Mouse (Mus musculus): Measurements from ENCODE around the gene Pbx3. TPM values are rescaled to one million over a fixed set of nuclear protein-coding genes. Genes with fewer than 3 reads are reported as not detected.

Gene Pbx3
- polyA plus RNA-seq, 1 experiment, result 16.2 TPM

GRCm38 (mm10) chr2:34153336-34153735, 219.6 kb downstream of the Pbx3 start:
- H3K36me3 ChIP-seq (ENCODE audit: control insufficient read depth, insufficient read depth, low read length, poor library complexity, severe bottlenecking), result no peaks in the 10 kb centered on the region
- H3K4me3 ChIP-seq (ENCODE audit: low read depth, low read length), result no peak overlapping the region
- TF ChIP-seq EP300 (IDR thresholded peaks at IDR 0.05; ENCODE audit: insufficient read depth, low read depth, low read length) (no peak), CTCF (IDR thresholded peaks at IDR 0.05; ENCODE audit: low read depth, low read length) (no peak), POLR2A (IDR thresholded peaks at IDR 0.05; ENCODE audit: insufficient read depth, low read length) (no peak)
- no peaks in the 10 kb centered on the region for H3K9me3 ChIP-seq (replicated peaks; ENCODE audit: control insufficient read depth, insufficient read depth, low read length, poor library complexity, severe bottlenecking)
- no peaks in the 10 kb centered on the region for H3K27me3 ChIP-seq (ENCODE audit: control insufficient read depth, insufficient read depth, low read length, poor library complexity, severe bottlenecking)
- H3K4me1 ChIP-seq (ENCODE audit: control insufficient read depth, insufficient read depth, low read length), result peaks cover 11% of the 10 kb centered on the region
- H3K9ac ChIP-seq (ENCODE audit: low read depth, poor library complexity, severe bottlenecking), result no peak overlapping the region
- H3K27ac ChIP-seq (ENCODE audit: insufficient read depth, low read length), result no peak overlapping the region

DNA sequence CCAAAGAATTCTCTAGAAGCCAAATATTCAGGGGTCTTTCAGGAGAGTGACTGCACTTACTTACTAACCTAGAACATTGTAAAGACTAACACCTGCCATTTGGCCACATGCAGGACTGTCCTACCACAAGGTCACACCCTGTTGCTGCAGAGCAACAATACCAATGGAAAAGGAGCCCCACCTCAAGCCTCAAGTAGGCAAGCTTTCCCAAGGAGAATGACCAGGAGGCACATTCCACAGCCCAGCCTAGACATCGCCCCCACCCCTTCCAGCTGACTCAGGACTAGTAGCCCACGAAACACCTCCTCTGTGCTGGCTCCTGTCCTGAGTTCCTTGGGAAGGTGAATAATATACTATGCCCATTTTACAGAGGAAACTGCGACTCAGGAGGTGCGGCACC, 222.4 kb downstream of the Pbx3 start:
- Histone ChIP-seq H3K36me3 (ENCODE audit: control insufficient read depth, insufficient read depth, low read length, poor library complexity, severe bottlenecking) (no peaks in the 10 kb centered on the region), H3K9me3 (replicated peaks; ENCODE audit: control insufficient read depth, insufficient read depth, low read length, poor library complexity, severe bottlenecking) (no peaks in the 10 kb centered on the region), H3K27ac (ENCODE audit: insufficient read depth, low read length) (no peak overlapping the region), H3K9ac (ENCODE audit: low read depth, poor library complexity, severe bottlenecking) (no peak overlapping the region), H3K4me1 (ENCODE audit: control insufficient read depth, insufficient read depth, low read length) (peaks cover 11% of the 10 kb centered on the region), H3K4me3 (ENCODE audit: low read depth, low read length) (no peak overlapping the region), H3K27me3 (ENCODE audit: control insufficient read depth, insufficient read depth, low read length, poor library complexity, severe bottlenecking) (no peaks in the 10 kb centered on the region)
- peak; percentile 87 for TF ChIP-seq EP300 (IDR thresholded peaks at IDR 0.05; ENCODE audit: insufficient read depth, low read depth, low read length)
- TF ChIP-seq CTCF (IDR thresholded peaks at IDR 0.05; ENCODE audit: low read depth, low read length), result no peak
- no peak for TF ChIP-seq POLR2A (IDR thresholded peaks at IDR 0.05; ENCODE audit: insufficient read depth, low read length)

DNA sequence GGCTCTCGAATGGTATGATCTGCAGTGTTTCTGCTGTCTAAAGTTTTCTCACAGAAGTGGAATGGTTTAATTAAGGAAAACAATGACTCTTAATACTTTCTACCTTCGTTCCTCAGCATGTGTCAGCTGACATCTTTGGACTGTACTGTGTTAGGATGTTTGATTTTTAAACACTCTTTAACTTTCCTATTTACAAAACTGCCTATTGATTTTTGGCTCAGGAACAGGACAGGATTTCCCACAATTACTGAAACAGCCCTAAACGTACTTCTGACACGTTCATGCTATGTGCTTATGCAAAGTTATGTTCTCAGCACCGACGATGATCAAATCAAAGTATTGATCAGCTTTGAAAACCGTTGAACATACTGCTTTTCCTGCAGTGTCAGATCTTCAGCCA, 224.7 kb downstream of the Pbx3 start:
- Histone ChIP-seq H3K4me3 (ENCODE audit: low read depth, low read length) (no peak overlapping the region), H3K9me3 (replicated peaks; ENCODE audit: control insufficient read depth, insufficient read depth, low read length, poor library complexity, severe bottlenecking) (no peaks in the 10 kb centered on the region), H3K27ac (ENCODE audit: insufficient read depth, low read length) (no peak overlapping the region), H3K36me3 (ENCODE audit: control insufficient read depth, insufficient read depth, low read length, poor library complexity, severe bottlenecking) (no peaks in the 10 kb centered on the region), H3K4me1 (ENCODE audit: control insufficient read depth, insufficient read depth, low read length) (peaks cover 11% of the 10 kb centered on the region), H3K9ac (ENCODE audit: low read depth, poor library complexity, severe bottlenecking) (no peak overlapping the region), H3K27me3 (ENCODE audit: control insufficient read depth, insufficient read depth, low read length, poor library complexity, severe bottlenecking) (no peaks in the 10 kb centered on the region)
- TF ChIP-seq EP300 (IDR thresholded peaks at IDR 0.05; ENCODE audit: insufficient read depth, low read depth, low read length), result no peak
- no peak for TF ChIP-seq CTCF (IDR thresholded peaks at IDR 0.05; ENCODE audit: low read depth, low read length)
- no peak for TF ChIP-seq POLR2A (IDR thresholded peaks at IDR 0.05; ENCODE audit: insufficient read depth, low read length)

- peaks cover 11% of the 10 kb centered on the region for H3K4me1 ChIP-seq (ENCODE audit: control insufficient read depth, insufficient read depth, low read length)
- no peaks in the 10 kb centered on the region for H3K9me3 ChIP-seq (replicated peaks; ENCODE audit: control insufficient read depth, insufficient read depth, low read length, poor library complexity, severe bottlenecking)
- no peaks in the 10 kb centered on the region for H3K27me3 ChIP-seq (ENCODE audit: control insufficient read depth, insufficient read depth, low read length, poor library complexity, severe bottlenecking)
- no peak overlapping the region for H3K27ac ChIP-seq (ENCODE audit: insufficient read depth, low read length)
- H3K36me3 ChIP-seq (ENCODE audit: control insufficient read depth, insufficient read depth, low read length, poor library complexity, severe bottlenecking), result no peaks in the 10 kb centered on the region
- TF ChIP-seq CTCF (IDR thresholded peaks at IDR 0.05; ENCODE audit: low read depth, low read length), result no peak
- no peak for TF ChIP-seq POLR2A (IDR thresholded peaks at IDR 0.05; ENCODE audit: insufficient read depth, low read length)
- no peak for TF ChIP-seq EP300 (IDR thresholded peaks at IDR 0.05; ENCODE audit: insufficient read depth, low read depth, low read length)
- H3K9ac ChIP-seq (ENCODE audit: low read depth, poor library complexity, severe bottlenecking), result no peak overlapping the region
- H3K4me3 ChIP-seq (ENCODE audit: low read depth, low read length), result no peak overlapping the region
Measured at GRCm38 (mm10) chr2:34147476-34147875, 225.5 kb downstream of the Pbx3 start.

DNA sequence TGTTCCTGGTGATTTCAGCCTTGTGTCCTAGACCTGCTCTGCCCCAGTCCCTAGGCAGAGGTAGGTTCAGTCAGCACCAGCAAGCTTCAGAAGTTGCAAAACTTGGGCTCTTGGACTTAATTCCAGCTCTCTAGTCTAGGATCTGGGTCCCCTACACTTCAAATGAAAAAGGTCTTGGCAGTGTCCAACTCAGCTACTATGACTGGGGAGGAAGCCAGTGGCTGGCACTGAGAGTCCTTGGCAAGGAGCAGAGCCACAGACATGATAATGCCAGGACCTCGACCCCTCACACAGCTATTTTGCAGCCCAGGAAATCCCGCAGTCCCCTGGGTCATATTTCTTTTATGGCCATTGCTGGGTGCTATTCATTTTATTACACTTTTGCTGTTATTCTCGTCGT, 225.9 kb downstream of the Pbx3 start:
- Histone ChIP-seq H3K27ac (ENCODE audit: insufficient read depth, low read length) (no peak overlapping the region), H3K36me3 (ENCODE audit: control insufficient read depth, insufficient read depth, low read length, poor library complexity, severe bottlenecking) (no peaks in the 10 kb centered on the region), H3K4me3 (ENCODE audit: low read depth, low read length) (no peak overlapping the region), H3K27me3 (ENCODE audit: control insufficient read depth, insufficient read depth, low read length, poor library complexity, severe bottlenecking) (no peaks in the 10 kb centered on the region), H3K9me3 (replicated peaks; ENCODE audit: control insufficient read depth, insufficient read depth, low read length, poor library complexity, severe bottlenecking) (no peaks in the 10 kb centered on the region), H3K9ac (ENCODE audit: low read depth, poor library complexity, severe bottlenecking) (no peak overlapping the region), H3K4me1 (ENCODE audit: control insufficient read depth, insufficient read depth, low read length) (peaks cover 11% of the 10 kb centered on the region)
- TF ChIP-seq EP300 (IDR thresholded peaks at IDR 0.05; ENCODE audit: insufficient read depth, low read depth, low read length) (no peak), POLR2A (IDR thresholded peaks at IDR 0.05; ENCODE audit: insufficient read depth, low read length) (no peak), CTCF (IDR thresholded peaks at IDR 0.05; ENCODE audit: low read depth, low read length) (no peak)

DNA sequence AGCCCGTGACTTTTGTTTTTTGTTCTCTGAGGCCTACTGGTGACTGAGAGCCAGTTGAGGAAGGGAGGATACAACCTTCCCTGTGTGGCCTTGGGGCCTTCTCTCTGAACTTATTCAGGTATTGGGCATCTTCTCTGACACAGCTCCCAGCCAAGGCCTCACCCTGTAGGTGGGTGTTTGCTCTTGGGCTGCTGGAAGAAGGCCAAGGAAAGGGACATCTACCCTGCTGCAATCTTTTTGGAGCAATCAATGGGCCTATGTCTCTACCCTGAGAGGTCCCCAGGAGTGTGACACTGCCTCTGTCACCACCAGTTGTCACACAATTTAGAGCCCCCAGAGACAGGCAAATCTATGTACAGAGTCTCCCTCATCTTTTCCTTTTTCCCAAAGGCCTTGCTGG, 226.5 kb downstream of the Pbx3 start:
- Histone ChIP-seq H3K9ac (ENCODE audit: low read depth, poor library complexity, severe bottlenecking) (no peak overlapping the region), H3K9me3 (replicated peaks; ENCODE audit: control insufficient read depth, insufficient read depth, low read length, poor library complexity, severe bottlenecking) (no peaks in the 10 kb centered on the region), H3K4me3 (ENCODE audit: low read depth, low read length) (no peak overlapping the region), H3K27me3 (ENCODE audit: control insufficient read depth, insufficient read depth, low read length, poor library complexity, severe bottlenecking) (no peaks in the 10 kb centered on the region), H3K36me3 (ENCODE audit: control insufficient read depth, insufficient read depth, low read length, poor library complexity, severe bottlenecking) (no peaks in the 10 kb centered on the region), H3K27ac (ENCODE audit: insufficient read depth, low read length) (no peak overlapping the region), H3K4me1 (ENCODE audit: control insufficient read depth, insufficient read depth, low read length) (peaks cover 11% of the 10 kb centered on the region)
- TF ChIP-seq POLR2A (IDR thresholded peaks at IDR 0.05; ENCODE audit: insufficient read depth, low read length) (no peak), EP300 (IDR thresholded peaks at IDR 0.05; ENCODE audit: insufficient read depth, low read depth, low read length) (no peak), CTCF (IDR thresholded peaks at IDR 0.05; ENCODE audit: low read depth, low read length) (no peak)
